Mouse (Mus musculus) forebrain, embryonic 14.5 days (tissue): Measurements from ENCODE around the gene Uqcr10. TPM values are rescaled to one million over a fixed set of nuclear protein-coding genes. Genes with fewer than 3 reads are reported as not detected.
A peak's percentile ranks its signal among the peaks of the same experiment; 100 is the strongest.

Source experiments
- ATAC-seq: fragments of 200-750 bp; cut with Nextera tagmentation; 2 replicates; pipeline ENCODE4 v1.8.0; 2017; ENCODE audit warnings: mild to moderate bottlenecking, moderate library complexity
- DNase-seq: peaks from one replicate; pipeline ENCODE4 v3.0.0-alpha.2; 2015; ENCODE audit warnings: low spot score
- H3K27ac ChIP-seq: fragments of 300-500 bp; sonication (generic); 2 replicates; pipeline ENCODE4 v1.5.1; 2014; ENCODE audit warnings: low read depth, mild to moderate bottlenecking, control low read depth, low read length, moderate library complexity
- H3K27me3 ChIP-seq: fragments of 300-500 bp; sonication (generic); replicated peaks from 2 replicates; pipeline ENCODE4 v1.6.1; 2014; ENCODE audit warnings: low read length, control low read depth, mixed read lengths; ENCODE audit not compliant: control insufficient read depth, insufficient read depth
- H3K36me3 ChIP-seq: fragments of 300-500 bp; sonication (generic); 2 replicates; pipeline ENCODE4 v1.6.1; 2014; ENCODE audit warnings: low read length, control low read depth; ENCODE audit not compliant: control insufficient read depth, insufficient read depth
- H3K4me1 ChIP-seq: fragments of 300-500 bp; sonication (generic); 2 replicates; pipeline ENCODE4 v1.6.1; 2014; ENCODE audit warnings: antibody characterized with exemption, low read length, control low read depth; ENCODE audit not compliant: control insufficient read depth, insufficient read depth
- H3K4me2 ChIP-seq: fragments of 300-500 bp; sonication (generic); 2 replicates; pipeline ENCODE4 v1.6.1; 2014; ENCODE audit warnings: mild to moderate bottlenecking, control low read depth, low read length
- H3K4me3 ChIP-seq: fragments of 300-500 bp; sonication (generic); 2 replicates; pipeline ENCODE4 v1.5.1; 2014; ENCODE audit warnings: low read depth, low read length, control low read depth
- H3K9ac ChIP-seq: fragments of 300-500 bp; sonication (generic); 2 replicates; pipeline ENCODE4 v1.6.1; 2014; ENCODE audit warnings: mild to moderate bottlenecking, low read length, control low read depth, moderate library complexity
- H3K9me3 ChIP-seq: fragments of 300-500 bp; sonication (generic); replicated peaks from 2 replicates; pipeline ENCODE4 v1.6.1; 2016; ENCODE audit warnings: low read length, control low read depth, mixed read lengths; ENCODE audit not compliant: control insufficient read depth
- WGBS: fragments of 180-500 bp; shearing (Covaris S2); extraction: QIAGEN DNeasy Blood & Tissue Kit; methylation state at CpG from one replicate; pipeline ENCODE4 v1.1.7; 2014; 5-methylcytosine and 5-hydroxymethylcytosine counted together
- polyA plus RNA-seq: library from polyadenylated mRNA; unstranded; fragments of >200 nt; fragmentation: Nextera tagmentation; extraction: Ambion mirVana; gene quantifications from 2 replicates; pipeline ENCODE4 v1.2.1, GENCODE M21; 2014

The Uqcr10 gene
- polyA plus RNA-seq, 1 experiment from 2014 or later: 693 TPM

GRCm38 (mm10) chr11:4675693-4676092 lies 28.4 kb downstream of the Uqcr10 start:
- DNase-seq (no peak), ATAC-seq (no peak)
- H3K27ac ChIP-seq: no peak overlapping the region
- no peak overlapping the region for H3K4me2 ChIP-seq
- H3K4me1 ChIP-seq: no peaks in the 10 kb centered on the region
- H3K4me3 ChIP-seq: no peak overlapping the region
- H3K9me3 ChIP-seq: no peaks in the 10 kb centered on the region
- H3K9ac ChIP-seq: no peak overlapping the region
- H3K27me3 ChIP-seq: no peaks in the 10 kb centered on the region
- 90% methylated on average over 6 of the region's 6 CpGs for WGBS
- H3K36me3 ChIP-seq: peaks cover 67% of the 10 kb centered on the region

DNA sequence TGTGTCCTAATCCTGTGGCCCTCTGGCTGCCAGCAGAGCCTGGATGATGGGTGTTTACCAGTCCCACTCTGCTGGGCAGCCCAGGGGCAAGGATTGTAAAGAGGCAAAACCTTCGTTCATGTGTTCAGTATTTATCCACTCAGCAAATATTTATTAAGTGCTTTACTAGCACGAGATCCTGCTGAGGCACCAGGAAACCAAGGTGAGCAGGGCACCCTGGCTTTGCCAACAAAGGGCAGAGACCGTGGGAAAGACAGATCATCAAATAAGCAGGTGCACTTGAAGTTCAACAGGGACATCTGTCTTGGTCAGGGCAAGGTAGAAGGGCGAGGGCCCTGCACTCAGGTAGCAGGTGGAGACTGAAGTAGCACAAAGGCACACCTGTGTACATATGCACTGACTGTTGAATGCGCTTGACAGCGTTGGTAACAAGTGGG lies 29.0 kb downstream of the Uqcr10 start:
- Histone ChIP-seq H3K4me2 (no peak overlapping the region), H3K9ac (no peak overlapping the region), H3K4me1 (no peaks in the 10 kb centered on the region), H3K4me3 (no peak overlapping the region), H3K36me3 (peaks cover 63% of the 10 kb centered on the region), H3K27me3 (no peaks in the 10 kb centered on the region), H3K27ac (no peak overlapping the region), H3K9me3 (no peaks in the 10 kb centered on the region)
- DNase-seq (no peak), ATAC-seq (no peak)
- 90% methylated on average over 6 of the region's 6 CpGs for WGBS

- Histone ChIP-seq H3K4me2 (no peak overlapping the region), H3K4me1 (no peaks in the 10 kb centered on the region), H3K36me3 (peaks cover 57% of the 10 kb centered on the region), H3K27me3 (no peaks in the 10 kb centered on the region), H3K9me3 (no peaks in the 10 kb centered on the region), H3K27ac (no peak overlapping the region), H3K4me3 (no peak overlapping the region), H3K9ac (no peak overlapping the region)
- WGBS: 93% methylated on average over 1 of the region's 1 CpGs
- DNase-seq (no peak), ATAC-seq (no peak)
Measured at GRCm38 (mm10) chr11:4674593-4674992, 29.5 kb downstream of the Uqcr10 start.

- H3K27me3 ChIP-seq: no peaks in the 10 kb centered on the region
Measured at GRCm38 (mm10) chr11:4671736-4672135, 32.4 kb downstream of the Uqcr10 start.

DNA sequence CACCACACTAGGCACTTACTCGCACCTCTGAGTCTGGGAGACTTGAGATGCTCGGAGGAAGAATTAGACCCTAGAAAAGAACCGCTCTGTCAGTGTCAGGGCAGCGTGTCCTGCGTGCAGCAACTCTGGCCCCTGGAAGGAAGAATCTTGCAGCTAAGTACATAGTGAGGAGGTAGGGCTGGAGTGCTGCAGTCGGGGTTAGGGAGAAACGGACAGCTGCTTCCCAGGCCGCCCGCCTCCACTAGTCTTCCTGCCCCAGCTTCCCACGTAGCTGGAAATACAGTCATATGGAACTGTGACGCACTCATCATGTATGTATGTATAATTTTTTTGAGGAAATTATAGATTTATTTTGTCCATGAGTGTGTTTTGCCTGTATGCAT lies 41.7 kb downstream of the Uqcr10 start:
- 91% methylated on average over 11 of the region's 11 CpGs for WGBS
- ATAC-seq (no peak), DNase-seq (no peak)
- H3K9ac ChIP-seq: no peak overlapping the region
- H3K36me3 ChIP-seq: peaks cover 41% of the 10 kb centered on the region
- H3K4me1 ChIP-seq: no peaks in the 10 kb centered on the region
- H3K4me3 ChIP-seq: no peak overlapping the region
- H3K4me2 ChIP-seq: no peak overlapping the region
- H3K27me3 ChIP-seq: no peaks in the 10 kb centered on the region
- no peak overlapping the region for H3K27ac ChIP-seq
- no peaks in the 10 kb centered on the region for H3K9me3 ChIP-seq

More at GRCm38 (mm10) chr11:4671736-4672135, 32.4 kb downstream of the Uqcr10 start:
- H3K9me3 ChIP-seq: no peaks in the 10 kb centered on the region
- H3K36me3 ChIP-seq: peaks cover 45% of the 10 kb centered on the region
- no peaks in the 10 kb centered on the region for H3K4me1 ChIP-seq
- no peak overlapping the region for H3K9ac ChIP-seq
- H3K4me2 ChIP-seq: no peak overlapping the region
- ATAC-seq: no peak
- 92% methylated on average over 4 of the region's 4 CpGs for WGBS
- no peak overlapping the region for H3K27ac ChIP-seq
- DNase-seq: no peak
- no peak overlapping the region for H3K4me3 ChIP-seq

DNA sequence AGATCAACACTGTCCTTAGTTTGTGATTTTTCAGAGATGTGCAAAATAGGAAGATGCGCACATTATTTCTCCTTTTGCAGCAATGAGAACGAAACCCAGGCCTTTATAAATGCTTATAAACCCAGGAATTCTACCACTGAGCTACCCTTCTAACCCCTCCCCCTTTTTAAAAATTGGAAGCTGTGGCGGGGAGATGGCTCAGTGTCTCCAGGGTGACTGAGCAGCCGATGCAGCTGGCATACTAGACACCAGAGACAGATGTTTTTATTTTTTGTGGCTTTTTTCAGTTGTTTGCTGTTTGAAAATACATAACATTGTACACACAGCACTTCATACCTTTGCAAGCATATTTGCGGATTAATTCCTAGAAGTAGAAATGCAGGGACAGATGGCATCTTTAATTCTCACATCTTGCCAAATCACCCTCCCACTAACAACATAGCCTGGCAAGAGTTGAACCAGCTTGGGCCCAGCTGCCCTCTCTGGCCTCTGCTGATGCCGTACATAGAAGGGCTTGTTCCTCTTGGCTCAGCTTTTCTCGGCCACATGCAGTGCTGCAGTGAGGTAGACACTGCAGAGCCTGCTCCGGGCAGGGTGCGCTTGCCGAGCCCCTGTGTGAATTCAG lies 42.2 kb downstream of the Uqcr10 start:
- Histone ChIP-seq H3K27ac (no peak overlapping the region), H3K4me1 (no peaks in the 10 kb centered on the region), H3K9me3 (no peaks in the 10 kb centered on the region), H3K4me2 (no peak overlapping the region), H3K36me3 (peaks cover 46% of the 10 kb centered on the region), H3K27me3 (no peaks in the 10 kb centered on the region), H3K4me3 (no peak overlapping the region), H3K9ac (no peak overlapping the region)
- no peak for ATAC-seq
- DNase-seq: peak; percentile 49
- WGBS: 73% methylated on average over 10 of the region's 10 CpGs

- ATAC-seq (no peak), DNase-seq (no peak)
- no peak overlapping the region for H3K9ac ChIP-seq
- 87% methylated on average over 4 of the region's 4 CpGs for WGBS
- no peak overlapping the region for H3K4me3 ChIP-seq
- no peaks in the 10 kb centered on the region for H3K27me3 ChIP-seq
- no peaks in the 10 kb centered on the region for H3K4me1 ChIP-seq
- H3K36me3 ChIP-seq: peaks cover 46% of the 10 kb centered on the region
- no peak overlapping the region for H3K27ac ChIP-seq
- H3K9me3 ChIP-seq: no peaks in the 10 kb centered on the region
- no peak overlapping the region for H3K4me2 ChIP-seq
Measured at GRCm38 (mm10) chr11:4661324-4661723, 42.8 kb downstream of the Uqcr10 start.

DNA sequence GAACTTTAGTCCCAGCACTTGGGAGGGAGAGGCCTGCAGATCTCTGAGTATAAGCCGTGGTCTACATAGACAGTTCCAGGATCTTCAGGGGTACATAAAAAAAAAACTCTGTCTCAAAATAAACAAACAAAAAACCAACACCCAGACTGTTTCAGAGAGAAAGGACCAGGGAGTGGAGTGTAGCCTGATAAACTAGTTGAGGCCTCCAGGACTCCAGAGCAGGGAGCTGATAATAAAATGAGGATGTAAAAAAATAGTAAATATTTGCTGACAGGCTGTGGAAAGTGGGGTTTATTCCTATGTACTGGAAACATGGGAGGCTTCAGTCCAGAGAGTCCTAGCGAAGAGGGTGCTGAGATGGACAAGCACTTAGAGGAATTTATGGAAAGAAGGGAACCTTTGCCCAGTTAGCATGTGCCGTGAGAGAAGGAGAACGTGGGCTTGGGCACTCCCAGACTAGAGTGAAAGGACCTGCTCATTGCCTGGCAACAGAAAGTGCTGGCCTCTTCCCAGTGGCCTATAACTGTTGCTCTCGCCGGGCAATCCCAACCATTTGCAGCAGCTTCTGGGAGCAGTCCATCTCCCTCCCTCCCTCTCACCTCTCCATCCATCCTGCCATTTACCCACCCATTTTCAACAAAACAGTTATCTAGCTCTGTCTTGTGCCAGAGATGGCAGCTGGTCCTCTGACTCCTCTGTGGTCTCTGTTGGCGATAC lies 43.7 kb downstream of the Uqcr10 start:
- WGBS: 87% methylated on average over 7 of the region's 7 CpGs
- Histone ChIP-seq H3K27ac (no peak overlapping the region), H3K9me3 (no peaks in the 10 kb centered on the region), H3K4me3 (no peak overlapping the region), H3K9ac (no peak overlapping the region), H3K4me2 (no peak overlapping the region), H3K27me3 (no peaks in the 10 kb centered on the region), H3K36me3 (peaks cover 48% of the 10 kb centered on the region), H3K4me1 (no peaks in the 10 kb centered on the region)
- DNase-seq: no peak
- no peak for ATAC-seq

GRCm38 (mm10) chr11:4659818-4660217 lies 44.3 kb downstream of the Uqcr10 start:
- Histone ChIP-seq H3K4me2 (no peak overlapping the region), H3K4me3 (no peak overlapping the region), H3K27ac (no peak overlapping the region), H3K36me3 (peaks cover 53% of the 10 kb centered on the region), H3K9me3 (no peaks in the 10 kb centered on the region), H3K9ac (no peak overlapping the region), H3K27me3 (no peaks in the 10 kb centered on the region), H3K4me1 (no peaks in the 10 kb centered on the region)
- DNase-seq (no peak), ATAC-seq (no peak)
- WGBS: 91% methylated on average over 1 of the region's 1 CpGs
